Mouse (Mus musculus) embryo, embryonic 11 days (tissue): ENCODE data around the gene Ide.

ENCODE experiments used
- DNase-seq: peaks from one replicate; pipeline ENCODE4 v3.0.0-alpha.2; 2015

Ide gene

GRCm38 (mm10) chr19:37337752-37338151 is at the start of gene Ide:
TSS of gene Ide (minus strand) at chr19:37337852.
- DNase-seq: no peak

- no peak for DNase-seq
Measured at GRCm38 (mm10) chr19:37386126-37386525, 48.5 kb upstream of the Ide start.

- no peak for DNase-seq
Measured at GRCm38 (mm10) chr19:37378816-37379215, 41.2 kb upstream of the Ide start.

- no peak for DNase-seq
Measured at GRCm38 (mm10) chr19:37377404-37377990, 39.8 kb upstream of the Ide start.

- DNase-seq: peak; percentile 8
Measured at GRCm38 (mm10) chr19:37376841-37377240, 39.2 kb upstream of the Ide start.

GRCm38 (mm10) chr19:37375755-37376615 is 38.3 kb upstream of the Ide start, which contains the start of gene Kif11:
TSS of gene Kif11 (plus strand) at chr19:37376403.
- peak; percentile 98 for DNase-seq

- peak; percentile 5 for DNase-seq
Measured at GRCm38 (mm10) chr19:37374941-37375754, 37.5 kb upstream of the Ide start.

- no peak for DNase-seq
Measured at GRCm38 (mm10) chr19:37370356-37370755, 32.7 kb upstream of the Ide start.

GRCm38 (mm10) chr19:37369921-37370320 is 32.3 kb upstream of the Ide start:
- DNase-seq: no peak

- no peak for DNase-seq
Measured at GRCm38 (mm10) chr19:37368990-37369389, 31.3 kb upstream of the Ide start.

GRCm38 (mm10) chr19:37363128-37363939 is 25.7 kb upstream of the Ide start:
- DNase-seq: no peak

GRCm38 (mm10) chr19:37362545-37362944 is 24.9 kb upstream of the Ide start:
- peak; percentile 38 for DNase-seq

GRCm38 (mm10) chr19:37360044-37360443 is 22.4 kb upstream of the Ide start:
- DNase-seq: no peak

GRCm38 (mm10) chr19:37353331-37353730 is 15.7 kb upstream of the Ide start:
- no peak for DNase-seq

- DNase-seq: no peak
Measured at GRCm38 (mm10) chr19:37352756-37353155, 15.1 kb upstream of the Ide start.

GRCm38 (mm10) chr19:37348952-37349351 is 11.3 kb upstream of the Ide start:
- DNase-seq: no peak

GRCm38 (mm10) chr19:37348331-37348730 is 10.7 kb upstream of the Ide start:
- no peak for DNase-seq

GRCm38 (mm10) chr19:37346258-37346657 is 8.6 kb upstream of the Ide start:
- no peak for DNase-seq

GRCm38 (mm10) chr19:37343899-37344298 is 6.2 kb upstream of the Ide start:
- DNase-seq: no peak

GRCm38 (mm10) chr19:37340931-37341330 is 3.3 kb upstream of the Ide start:
- DNase-seq: no peak

GRCm38 (mm10) chr19:37340495-37340894 is 2.8 kb upstream of the Ide start:
- DNase-seq: no peak

- no peak for DNase-seq
Measured at GRCm38 (mm10) chr19:37335392-37335791, 2.3 kb downstream of the Ide start.

- no peak for DNase-seq
Measured at GRCm38 (mm10) chr19:37333357-37333756, 4.3 kb downstream of the Ide start.
